Mouse (Mus musculus) liver, adult 2 months (tissue): ENCODE results near the gene Mtfr1l. TPM values are rescaled to one million over a fixed set of nuclear protein-coding genes. Genes with fewer than 3 reads are reported as not detected.

Source experiments
- DNase-seq: peaks from one replicate; pipeline ENCODE4 v3.0.0-alpha.2; 2011; ENCODE audit warnings: low read depth, low spot score; ENCODE audit errors: extremely low read depth
- H3K27ac ChIP-seq: fragments of 200-500 bp; replicated peaks from 2 replicates; pipeline ENCODE4 v1.5.1; 2012; ENCODE audit warnings: low read depth, mild to moderate bottlenecking, control low read depth, inconsistent platforms, low read length; ENCODE audit not compliant: insufficient read depth
- H3K27me3 ChIP-seq: fragments of 200-500 bp; 2 replicates; pipeline ENCODE4 v1.6.1; 2012; ENCODE audit warnings: mild to moderate bottlenecking, moderate library complexity, low read length, inconsistent platforms; ENCODE audit not compliant: control insufficient read depth, insufficient read depth
- H3K36me3 ChIP-seq: fragments of 200-500 bp; 2 replicates; pipeline ENCODE4 v1.6.1; 2012; ENCODE audit warnings: low read length, inconsistent platforms; ENCODE audit not compliant: control insufficient read depth, insufficient read depth
- H3K4me1 ChIP-seq: fragments of 200-500 bp; 2 replicates; pipeline ENCODE4 v1.6.1; 2011; ENCODE audit warnings: low read length; ENCODE audit not compliant: control insufficient read depth, insufficient read depth
- H3K4me3 ChIP-seq: fragments of 200-500 bp; 2 replicates; pipeline ENCODE4 v1.5.1; 2011; ENCODE audit warnings: low read depth, mild to moderate bottlenecking, control low read depth, low read length, moderate library complexity; ENCODE audit not compliant: insufficient read depth
- H3K79me2 ChIP-seq: fragments of 200-500 bp; 2 replicates; pipeline ENCODE4 v1.6.1; 2012; ENCODE audit warnings: inconsistent platforms, mild to moderate bottlenecking, low read length, moderate library complexity; ENCODE audit not compliant: control insufficient read depth, insufficient read depth
- H3K9ac ChIP-seq: fragments of 200-500 bp; 2 replicates; pipeline ENCODE4 v1.6.1; 2012; ENCODE audit warnings: low read depth, mild to moderate bottlenecking, control low read depth, inconsistent platforms, low read length
- CTCF ChIP-seq: fragments of 200-500 bp; IDR thresholded peaks from 2 replicates; pipeline ENCODE4 v1.5.1; 2011; ENCODE audit warnings: low read depth, low read length, control low read depth
- POLR2A ChIP-seq: fragments of 200-500 bp; IDR thresholded peaks from 2 replicates; pipeline ENCODE4 v1.6.1; 2011; ENCODE audit warnings: low read length, control low read depth; ENCODE audit not compliant: insufficient read depth; ENCODE audit errors: extremely low read depth
- WGBS: fragments of 180-500 bp; shearing (Covaris S2); methylation state at CpG from one replicate; pipeline ENCODE4 v1.1.7; 2018; 5-methylcytosine and 5-hydroxymethylcytosine counted together
- polyA plus RNA-seq: library from polyadenylated mRNA; depleted of rRNA; stranded (reverse); fragments of >200 nt; gene quantifications from 2 replicates; pipeline ENCODE4 v1.2.3, GENCODE M21; 2012
- total RNA-seq: library from RNA; depleted of rRNA; stranded (reverse); fragments of >200 nt; gene quantifications from 2 replicates; pipeline ENCODE4 v1.2.3, GENCODE M21; 2014

Mtfr1l gene
- total and polyA plus RNA-seq, 2 experiments, result 55.1 to 80.1 TPM

DNA sequence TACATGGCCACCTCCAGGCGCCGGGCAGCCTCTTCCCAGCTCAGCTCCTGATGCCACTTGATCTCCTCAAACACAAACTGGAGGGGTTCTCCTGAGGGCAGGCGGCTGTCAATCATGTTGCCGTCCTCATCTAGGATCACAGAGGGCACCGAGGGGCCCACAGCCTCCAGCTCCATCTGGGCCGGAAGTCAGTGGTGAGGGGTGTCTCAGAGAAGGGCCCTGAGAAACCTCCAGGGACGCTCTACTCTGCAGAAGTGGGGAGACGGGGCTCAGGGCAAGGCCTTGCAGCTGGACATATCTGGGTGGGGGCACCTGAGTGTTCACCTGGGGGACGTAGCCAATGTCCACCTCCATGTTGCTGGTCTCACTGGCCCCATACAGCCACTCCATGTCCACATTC lies 7.5 kb upstream of the Mtfr1l start:
- no peaks in the 10 kb centered on the region for H3K36me3 ChIP-seq

DNA sequence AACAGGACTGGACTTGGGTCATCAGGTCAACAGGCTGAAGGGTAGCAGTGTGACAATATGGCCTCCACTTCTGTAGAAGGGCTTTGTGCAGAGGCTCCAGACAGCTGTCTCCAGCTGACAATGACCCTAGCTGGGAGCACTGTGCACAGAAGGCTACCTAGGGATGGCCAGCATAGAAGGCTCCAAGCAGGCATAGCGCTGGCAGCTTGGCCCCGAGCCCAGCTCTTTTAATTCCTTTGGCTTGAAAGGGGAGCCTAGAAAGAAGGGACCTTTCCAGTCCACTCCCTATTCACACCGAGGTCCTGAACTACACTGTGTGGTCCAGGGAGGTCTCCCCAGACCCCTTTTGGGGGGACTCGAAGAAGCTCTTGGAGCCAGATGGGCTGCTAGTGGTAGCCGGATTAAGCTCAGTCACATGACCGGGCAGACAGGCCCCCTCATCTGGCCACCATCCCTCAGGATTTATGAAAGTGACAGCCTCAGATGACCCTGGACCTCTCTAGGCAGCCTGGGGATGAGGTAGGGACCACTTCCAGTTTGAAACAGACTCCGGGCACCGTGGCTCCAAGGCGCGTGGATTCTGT lies 3.9 kb upstream of the Mtfr1l start:
- Histone ChIP-seq H3K4me1 (peaks cover 7% of the 10 kb centered on the region), H3K27ac (no peak overlapping the region), H3K4me3 (no peak overlapping the region), H3K36me3 (no peaks in the 10 kb centered on the region), H3K9ac (no peak overlapping the region), H3K79me2 (peaks cover 5% of the 10 kb centered on the region), H3K27me3 (no peaks in the 10 kb centered on the region)
- DNase-seq, result no peak
- WGBS, result 89% methylated on average over 10 of the region's 10 CpGs
- TF ChIP-seq POLR2A (no peak), CTCF (no peak)

More for the DNA sequence above, 7.5 kb upstream of the Mtfr1l start:
- WGBS, result 86% methylated on average over 9 of the region's 9 CpGs
- Histone ChIP-seq H3K9ac (no peak overlapping the region), H3K27ac (no peak overlapping the region), H3K4me1 (no peaks in the 10 kb centered on the region), H3K4me3 (no peak overlapping the region), H3K27me3 (no peaks in the 10 kb centered on the region), H3K79me2 (no peaks in the 10 kb centered on the region)
- no peak for TF ChIP-seq CTCF
- no peak for TF ChIP-seq POLR2A
- DNase-seq, result no peak

DNA sequence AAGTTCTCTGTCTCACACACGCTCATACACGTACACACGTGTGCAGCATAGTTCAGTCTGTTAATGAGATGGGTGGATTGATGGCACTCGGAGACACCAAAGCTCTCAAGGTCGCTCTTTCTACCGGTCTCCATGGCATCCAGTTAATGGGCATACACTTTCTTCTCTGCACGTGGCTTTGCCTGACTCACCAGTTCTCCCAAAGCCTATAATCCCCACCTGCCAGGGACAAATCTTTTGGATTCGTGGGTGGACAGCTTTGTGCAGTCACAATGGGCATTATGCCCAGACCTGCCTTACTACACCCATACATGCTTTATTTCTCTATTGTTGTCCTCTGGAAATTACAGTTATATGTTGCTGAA lies 582 bp upstream of the Mtfr1l start:
- Histone ChIP-seq H3K27ac (0 out of 2 replicates have a peak overlapping the region, but pooled peaks have one; percentile 24), H3K4me3 (peak overlapping the region; percentile 38), H3K9ac (peak overlapping the region; percentile 44), H3K79me2 (peaks cover 5% of the 10 kb centered on the region), H3K4me1 (peaks cover 10% of the 10 kb centered on the region), H3K36me3 (peaks cover 6% of the 10 kb centered on the region; the same call in 1 of the 2 replicates), H3K27me3 (no peaks in the 10 kb centered on the region)
- 2% methylated on average over 8 of the region's 8 CpGs for WGBS
- DNase-seq, result peak; percentile 16
- no peak for TF ChIP-seq CTCF
- TF ChIP-seq POLR2A, result no peak

DNA sequence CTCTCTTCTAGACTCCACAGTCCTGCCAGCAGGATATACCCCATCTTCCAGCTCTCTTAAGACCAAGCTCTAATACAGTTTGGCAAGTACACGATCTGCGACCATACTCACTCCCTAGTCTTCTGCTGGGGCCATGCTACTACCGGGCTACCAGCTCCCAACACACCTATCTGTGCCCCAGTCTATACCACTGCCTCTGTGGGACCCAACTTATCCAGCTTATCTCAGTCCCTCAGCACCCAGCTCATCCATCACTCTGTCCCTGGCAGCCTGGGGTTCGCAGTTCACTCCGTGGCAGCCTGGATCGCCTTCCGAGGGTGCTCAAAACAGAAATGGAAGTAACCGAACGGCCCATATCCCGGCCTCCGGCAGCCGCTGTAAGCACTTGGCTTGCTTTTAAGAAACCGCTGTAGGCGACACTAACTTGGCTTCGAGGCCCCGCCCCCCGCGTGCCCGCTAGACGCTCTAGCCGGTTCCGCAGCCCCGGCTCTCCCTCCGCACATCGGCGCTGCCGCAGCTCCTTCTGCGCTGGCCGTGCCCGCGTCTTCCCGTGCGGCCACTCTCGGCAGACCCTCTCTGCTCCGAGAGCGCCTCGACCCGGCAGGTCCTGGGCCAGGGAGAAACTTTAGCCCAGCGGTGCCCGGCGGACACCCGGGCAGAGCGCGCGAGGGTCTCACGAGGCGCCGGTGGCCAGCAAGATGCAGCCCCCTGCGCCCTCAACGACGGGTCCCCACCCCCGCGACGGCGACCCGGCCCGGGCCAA lies 882 bp downstream of the Mtfr1l start:
- Histone ChIP-seq H3K36me3 (peaks cover 20% of the 10 kb centered on the region), H3K27me3 (no peaks in the 10 kb centered on the region), H3K4me3 (peak overlapping the region; percentile 96), H3K4me1 (peaks cover 10% of the 10 kb centered on the region), H3K79me2 (peaks cover 5% of the 10 kb centered on the region), H3K27ac (peak overlapping the region; percentile 80), H3K9ac (peak overlapping the region; percentile 92)
- peak; percentile 50 for DNase-seq
- WGBS, result under 1% methylated on average over 57 of the region's 57 CpGs
- no peak for TF ChIP-seq CTCF
- TF ChIP-seq POLR2A, result no peak

DNA sequence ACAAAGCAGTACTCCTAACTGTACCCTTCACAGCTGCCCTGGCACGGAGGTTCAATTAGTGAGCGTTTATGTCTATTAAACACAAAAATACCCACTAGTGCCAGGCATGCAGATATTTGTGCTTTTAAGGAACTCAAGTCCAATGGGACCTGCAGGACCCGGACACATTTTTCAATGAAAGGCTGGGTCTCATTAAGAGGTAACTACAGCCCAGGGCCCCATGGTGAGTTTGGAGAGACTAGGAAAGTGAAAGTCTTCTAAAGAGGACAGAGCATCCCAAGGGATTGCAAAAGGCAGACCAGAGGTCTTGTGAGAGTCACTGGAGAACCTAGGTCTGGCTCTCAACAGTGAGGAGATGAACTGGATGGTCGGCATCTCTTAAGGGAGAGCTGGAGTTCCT lies 1.8 kb downstream of the Mtfr1l start:
- no peak for DNase-seq
- H3K27me3 ChIP-seq, result no peaks in the 10 kb centered on the region
- TF ChIP-seq CTCF (no peak), POLR2A (no peak)
- no peak overlapping the region for H3K27ac ChIP-seq
- H3K4me3 ChIP-seq, result no peak overlapping the region
- no peak overlapping the region for H3K9ac ChIP-seq
- H3K36me3 ChIP-seq, result peaks cover 27% of the 10 kb centered on the region
- H3K4me1 ChIP-seq, result peaks cover 10% of the 10 kb centered on the region
- WGBS, result 93% methylated on average over 4 of the region's 4 CpGs
- H3K79me2 ChIP-seq, result peaks cover 5% of the 10 kb centered on the region

DNA sequence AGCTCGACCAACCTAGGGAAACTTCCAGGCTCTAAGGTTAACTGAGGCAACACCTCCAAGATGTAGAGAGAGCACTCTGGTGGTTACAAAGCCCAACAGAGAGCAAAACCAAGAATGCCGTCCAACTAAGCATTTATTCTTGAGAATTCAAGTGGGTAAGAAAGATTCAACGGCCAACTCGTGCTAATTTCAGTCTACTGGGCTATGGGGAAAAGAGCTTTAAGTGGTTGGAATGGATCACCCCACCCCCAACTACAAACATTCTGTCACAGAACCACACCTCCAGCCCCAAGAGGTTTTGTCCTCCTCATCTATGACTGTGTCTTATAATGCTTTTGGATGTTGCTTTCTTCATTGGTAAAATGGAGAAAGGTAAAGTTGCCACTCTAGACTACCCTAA lies 2.3 kb downstream of the Mtfr1l start:
- H3K4me1 ChIP-seq, result peaks cover 10% of the 10 kb centered on the region
- H3K36me3 ChIP-seq, result peaks cover 32% of the 10 kb centered on the region
- peaks cover 5% of the 10 kb centered on the region for H3K79me2 ChIP-seq
- WGBS, result 84% methylated on average over 4 of the region's 4 CpGs
- no peak overlapping the region for H3K9ac ChIP-seq
- H3K27me3 ChIP-seq, result no peaks in the 10 kb centered on the region
- TF ChIP-seq POLR2A (no peak), CTCF (no peak)
- H3K4me3 ChIP-seq, result no peak overlapping the region
- no peak overlapping the region for H3K27ac ChIP-seq
- no peak for DNase-seq
